Mouse (Mus musculus) megakaryocyte, embryonic 14.5 days (primary cell): ENCODE measurements around the gene Mttp.

Source experiments
- FLI1 ChIP-seq: IDR thresholded peaks from 2 replicates; pipeline ENCODE4 v1.6.1; 2012; ENCODE audit warnings: low read length, inconsistent platforms, mixed read lengths
- GATA1 ChIP-seq: IDR thresholded peaks from 3 replicates; pipeline ENCODE4 v1.6.1; 2012; ENCODE audit warnings: mixed read lengths, low read length, inconsistent platforms, borderline replicate concordance

DNA sequence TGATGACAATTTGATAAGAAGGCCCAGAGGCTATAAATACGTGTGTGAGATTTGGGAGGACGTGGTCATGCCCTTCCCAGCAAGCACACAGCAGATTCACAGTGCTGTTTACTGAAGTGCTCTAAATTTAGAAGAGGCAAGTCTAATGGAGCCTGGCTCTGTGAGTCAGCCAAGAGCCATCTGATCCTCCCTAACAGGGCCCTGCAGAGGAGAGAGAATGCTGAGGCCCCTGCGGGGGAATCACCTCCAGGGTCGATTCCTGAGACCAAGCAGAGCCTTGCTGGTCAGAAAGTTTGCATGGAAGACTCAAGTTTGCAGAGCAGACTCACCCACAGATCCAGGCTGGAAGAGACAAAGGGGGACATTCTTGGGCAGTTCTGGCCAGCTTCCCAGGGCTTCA is 90.8 kb downstream of the Mttp start:
- TF ChIP-seq GATA1: no peak
- TF ChIP-seq FLI1: no peak
